Mouse (Mus musculus): ENCODE data around the gene Psip1.
"Not testable (repeated sequence)": the region's sequence is repeated elsewhere in the genome, so short reads cannot be mapped to it uniquely, and the experiment has no call there.

Psip1 gene

GRCm38 (mm10) chr4:83486117-83486901, at the start of gene Psip1:
Gene Psip1 (minus strand): TSS chr4:83486459.
- DNase-seq (ENCODE audit: low read depth), result peak; percentile 93

- DNase-seq (ENCODE audit: low read depth), result no peak
Measured at GRCm38 (mm10) chr4:83534024-83534423, 47.8 kb upstream of the Psip1 start.

GRCm38 (mm10) chr4:83533168-83533911, 47.1 kb upstream of the Psip1 start:
- DNase-seq (ENCODE audit: low read depth), result no peak

GRCm38 (mm10) chr4:83530060-83530459, 43.8 kb upstream of the Psip1 start:
- DNase-seq (ENCODE audit: low read depth), result peak; percentile 49

- peak; percentile 80 for DNase-seq (ENCODE audit: low read depth)
Measured at GRCm38 (mm10) chr4:83527921-83528320, 41.7 kb upstream of the Psip1 start.

GRCm38 (mm10) chr4:83526988-83527334, 40.7 kb upstream of the Psip1 start:
- no peak for DNase-seq (ENCODE audit: low read depth)

- DNase-seq (ENCODE audit: low read depth), result peak; percentile 58
Measured at GRCm38 (mm10) chr4:83526270-83526987, 40.2 kb upstream of the Psip1 start.

GRCm38 (mm10) chr4:83525690-83526055, 39.4 kb upstream of the Psip1 start:
- peak; percentile 76 for DNase-seq (ENCODE audit: low read depth)

GRCm38 (mm10) chr4:83524843-83525689, 38.8 kb upstream of the Psip1 start, which contains the start of gene Ccdc171:
Gene Ccdc171 (plus strand): TSS chr4:83525545.
- peak; percentile 100 for DNase-seq (ENCODE audit: low read depth)

- DNase-seq (ENCODE audit: low read depth), result no peak
Measured at GRCm38 (mm10) chr4:83524456-83524842, 38.2 kb upstream of the Psip1 start.

- DNase-seq (ENCODE audit: low read depth), result no peak
Measured at GRCm38 (mm10) chr4:83522066-83522465, 35.8 kb upstream of the Psip1 start.

- peak; percentile 59 for DNase-seq (ENCODE audit: low read depth)
Measured at GRCm38 (mm10) chr4:83520308-83520707, 34.0 kb upstream of the Psip1 start.

GRCm38 (mm10) chr4:83519807-83520206, 33.5 kb upstream of the Psip1 start:
- DNase-seq (ENCODE audit: low read depth), result peak; percentile 52

- DNase-seq (ENCODE audit: low read depth), result no peak
Measured at GRCm38 (mm10) chr4:83519148-83519547, 32.9 kb upstream of the Psip1 start.

GRCm38 (mm10) chr4:83516144-83516543, 29.9 kb upstream of the Psip1 start:
- not testable (repeated sequence) for DNase-seq (ENCODE audit: low read depth)

- peak; percentile 69 for DNase-seq (ENCODE audit: low read depth)
Measured at GRCm38 (mm10) chr4:83514976-83515669, 28.9 kb upstream of the Psip1 start.

GRCm38 (mm10) chr4:83514183-83514582, 27.9 kb upstream of the Psip1 start:
- no peak for DNase-seq (ENCODE audit: low read depth)

- DNase-seq (ENCODE audit: low read depth), result no peak
Measured at GRCm38 (mm10) chr4:83512644-83513043, 26.4 kb upstream of the Psip1 start.

GRCm38 (mm10) chr4:83512217-83512616, 26.0 kb upstream of the Psip1 start:
- no peak for DNase-seq (ENCODE audit: low read depth)

GRCm38 (mm10) chr4:83511083-83511482, 24.8 kb upstream of the Psip1 start:
- no peak for DNase-seq (ENCODE audit: low read depth)

GRCm38 (mm10) chr4:83509600-83509999, 23.3 kb upstream of the Psip1 start:
- no peak for DNase-seq (ENCODE audit: low read depth)

Measured in NIH3T3 (cell line).